Mouse (Mus musculus) hematopoietic multipotent progenitor cell, adult 10-12 weeks (in vitro differentiated cells): ENCODE results near the gene AC170998.1. TPM values are rescaled to one million over a fixed set of nuclear protein-coding genes. Genes with fewer than 3 reads are reported as not detected.

Experiments
- polyA plus RNA-seq: library from polyadenylated mRNA; stranded (reverse); fragments of >175 nt; gene quantifications from 2 replicates; pipeline ENCODE4 v1.2.3, GENCODE M21; 2012; ENCODE audit warnings: low replicate concordance

AC170998.1 gene
- polyA plus RNA-seq: 1.3 TPM in 1 of 2 replicates, not detected in the other

GRCm38 (mm10) chr17:28725783-28726182 is at the start of gene AC170998.1:
AC170998.1 (plus strand) TSS chr17:28726083.

GRCm38 (mm10) chr17:28689586-28690283 is 36.1 kb upstream of the AC170998.1 start, which contains the start of gene Slc26a8:
Slc26a8 (minus strand) TSS chr17:28690233.

GRCm38 (mm10) chr17:28690776-28691686 is 34.9 kb upstream of the AC170998.1 start, which contains the start of gene Mapk14:
Mapk14 (plus strand) TSS chr17:28691329.

GRCm38 (mm10) chr17:28769121-28769874 is 43.4 kb downstream of the AC170998.1 start, which contains the start of gene Mapk13:
Mapk13 (plus strand) TSS chr17:28769297.

Other genes with a start within 250 kb of the AC170998.1 start
- 13.8 and 14.3 TPM in 2 replicates for gene Fkbp5, start 208.6 kb upstream of the AC170998.1 start, polyA plus RNA-seq
- 0.20 and 0.51 TPM in 2 replicates for gene Armc12, start 195.3 kb upstream of the AC170998.1 start, polyA plus RNA-seq
- gene Clpsl2, start 176.7 kb upstream of the AC170998.1 start, polyA plus RNA-seq: not detected in 2 replicates
- 0.53 and 5.3 TPM in 2 replicates for gene Clps, start 165.3 kb upstream of the AC170998.1 start, polyA plus RNA-seq
- gene Lhfpl5, start 150.4 kb upstream of the AC170998.1 start, polyA plus RNA-seq: not detected in 2 replicates
- gene Srpk1, start 103.4 kb upstream of the AC170998.1 start, polyA plus RNA-seq: 24.2 and 90.2 TPM in 2 replicates
- gene Slc26a8, start 35.9 kb upstream of the AC170998.1 start, polyA plus RNA-seq: 1.0 and 1.3 TPM in 2 replicates
- 41.9 and 109 TPM in 2 replicates for gene Mapk14, start 34.8 kb upstream of the AC170998.1 start, polyA plus RNA-seq
- 0.85 and 6.3 TPM in 2 replicates for gene Mapk13, start 43.2 kb downstream of the AC170998.1 start, polyA plus RNA-seq
- gene Brpf3, start 75.0 kb downstream of the AC170998.1 start, polyA plus RNA-seq: 47.6 and 82.5 TPM in 2 replicates
- not detected in 2 replicates for gene Pnpla1, start 132.3 kb downstream of the AC170998.1 start, polyA plus RNA-seq
- 0.35 and 0.99 TPM in 2 replicates for gene 4930539E08Rik, start 189.2 kb downstream of the AC170998.1 start, polyA plus RNA-seq
- gene Pxt1, start 217.8 kb downstream of the AC170998.1 start, polyA plus RNA-seq: 0.14 TPM in 1 of 2 replicates, not detected in the other
- 88.5 and 185 TPM in 2 replicates for gene Kctd20, start 225.9 kb downstream of the AC170998.1 start, polyA plus RNA-seq